Mouse (Mus musculus) myocyte (in vitro differentiated cells): Measurements from ENCODE around the gene Gna14.

Experiments
- E2F4 ChIP-seq: IDR thresholded peaks from one replicate; pipeline ENCODE4 v1.6.1; 2011; ENCODE audit warnings: mild to moderate bottlenecking, control low read depth, moderate library complexity; ENCODE audit not compliant: insufficient read depth
- MAX ChIP-seq: IDR thresholded peaks from one replicate; pipeline ENCODE4 v1.6.1; 2011; ENCODE audit warnings: low read depth, mild to moderate bottlenecking, control low read depth
- MYOG ChIP-seq, 3 experiments: IDR thresholded peaks; one replicate each; pipeline ENCODE4 v1.6.1; 2011; ENCODE audit warnings: control low read depth in 2 of 3, low read depth in 2 of 3, mild to moderate bottlenecking in 2 of 3; ENCODE audit not compliant: insufficient read length in 2 of 3, control insufficient read depth in 1 of 3, insufficient read depth in 1 of 3
- POLR2A ChIP-seq: IDR thresholded peaks from one replicate; pipeline ENCODE4 v1.6.1; 2011; ENCODE audit warnings: low read depth, mild to moderate bottlenecking, control low read depth, moderate library complexity; ENCODE audit not compliant: insufficient read length

DNA sequence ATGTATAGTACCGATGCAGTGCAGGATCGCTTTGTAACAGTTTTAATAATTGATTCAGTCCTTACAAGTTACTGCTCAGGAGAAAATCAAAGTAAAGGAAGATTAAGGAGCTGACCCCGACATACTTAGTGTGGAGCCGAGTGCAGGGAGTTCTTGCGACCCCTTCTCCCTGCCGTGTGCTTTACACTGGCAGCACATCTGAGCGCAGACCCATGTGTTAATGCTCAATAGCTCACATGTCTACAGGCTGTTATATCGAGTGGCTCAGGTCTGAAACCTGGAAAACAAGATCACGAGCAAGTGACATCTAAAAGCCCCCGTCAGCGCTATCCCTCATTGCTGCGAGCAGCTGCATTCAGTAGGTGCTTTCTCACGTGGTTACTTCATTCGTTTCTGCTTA is 25.3 kb downstream of the Gna14 start:
- no peak for TF ChIP-seq MAX
- no peak for TF ChIP-seq E2F4
- TF ChIP-seq MYOG (IDR thresholded peaks at IDR 0.05; ENCODE audit: control insufficient read depth in 1 of 3, insufficient read depth in 1 of 3, insufficient read length in 2 of 3, low read depth in 2 of 3), result no peak
- TF ChIP-seq POLR2A, result no peak
